Mouse (Mus musculus): ENCODE data around the gene Dock11.

DNA sequence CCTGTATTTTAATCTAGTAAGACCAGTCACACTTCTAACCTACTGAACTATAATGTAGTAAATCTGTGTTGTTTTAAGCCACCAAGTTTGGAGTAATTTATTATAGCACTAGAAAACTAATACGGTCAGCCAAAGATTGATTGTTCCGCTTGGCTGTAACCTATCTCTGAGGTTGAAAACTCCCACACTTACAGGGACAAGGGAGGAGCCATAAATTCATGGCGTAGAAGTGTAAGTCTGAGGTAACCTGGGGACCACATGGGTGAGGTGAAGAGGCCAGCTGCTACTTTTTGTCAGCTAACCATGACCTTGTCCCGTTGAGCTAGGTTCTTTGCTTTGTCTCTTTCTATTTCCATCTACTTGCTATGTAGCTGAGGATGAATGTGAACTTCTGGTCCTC lies 61.5 kb downstream of the Dock11 start:
- no peak for TF ChIP-seq CTCF (IDR thresholded peaks at IDR 0.05; ENCODE audit: control insufficient read depth, insufficient read depth, low read length)
- no peak for TF ChIP-seq POLR2A (IDR thresholded peaks at IDR 0.05; ENCODE audit: borderline replicate concordance, control insufficient read depth, low read depth, low read length)
